Mouse (Mus musculus) bone marrow macrophage, adult 2 months (primary cell): Measurements from ENCODE around the gene Gcn1l1. TPM values are rescaled to one million over a fixed set of nuclear protein-coding genes. Genes with fewer than 3 reads are reported as not detected.
"Not testable (repeated sequence)": the region's sequence is repeated elsewhere in the genome, so short reads cannot be mapped to it uniquely, and the experiment has no call there.

Experiments
- H3K27ac ChIP-seq: 2 replicates; pipeline ENCODE4 v1.5.1; 2012; ENCODE audit warnings: low read depth, low read length; ENCODE audit not compliant: insufficient read depth
- H3K4me1 ChIP-seq: 2 replicates; pipeline ENCODE4 v1.6.1; 2012; ENCODE audit warnings: low read length; ENCODE audit not compliant: control insufficient read depth, insufficient read depth
- H3K4me3 ChIP-seq: 2 replicates; pipeline ENCODE4 v1.5.1; 2012; ENCODE audit warnings: mild to moderate bottlenecking, low read length, moderate library complexity; ENCODE audit not compliant: insufficient read depth
- CTCF ChIP-seq: IDR thresholded peaks from 2 replicates; pipeline ENCODE4 v1.5.1; 2012; ENCODE audit warnings: low read depth, mild to moderate bottlenecking, low read length, moderate library complexity
- POLR2A ChIP-seq: IDR thresholded peaks from 2 replicates; pipeline ENCODE4 v1.6.1; 2012; ENCODE audit warnings: mild to moderate bottlenecking, low read depth, low read length, borderline replicate concordance
- polyA plus RNA-seq: library from polyadenylated mRNA; stranded (reverse); fragments of >200 nt; gene quantifications from 2 replicates; pipeline ENCODE4 v1.2.4, GENCODE M21; 2012; ENCODE audit not compliant: missing spikeins, insufficient read depth, insufficient read length

The Gcn1l1 gene
- polyA plus RNA-seq: 20.3 and 21.0 TPM in 2 replicates

- peaks cover 17% of the 10 kb centered on the region for H3K4me1 ChIP-seq
- peak within 1 kb of the TSS; percentile 22 for H3K27ac ChIP-seq
Observed at GRCm38 (mm10) chr5:115564737-115565393, at the start of gene Gcn1l1. Gcn1l1 (plus strand) TSS chr5:115565254.

GRCm38 (mm10) chr5:115516081-115516907 lies 48.8 kb upstream of the Gcn1l1 start:
- H3K4me1 ChIP-seq: peaks cover 52% of the 10 kb centered on the region
- TF ChIP-seq CTCF (no peak), POLR2A (no peak)

More at GRCm38 (mm10) chr5:115564737-115565393, at the start of gene Gcn1l1:
- TF ChIP-seq CTCF (no peak), POLR2A (no peak)
- H3K4me3 ChIP-seq: peak within 1 kb of the TSS; percentile 89

DNA sequence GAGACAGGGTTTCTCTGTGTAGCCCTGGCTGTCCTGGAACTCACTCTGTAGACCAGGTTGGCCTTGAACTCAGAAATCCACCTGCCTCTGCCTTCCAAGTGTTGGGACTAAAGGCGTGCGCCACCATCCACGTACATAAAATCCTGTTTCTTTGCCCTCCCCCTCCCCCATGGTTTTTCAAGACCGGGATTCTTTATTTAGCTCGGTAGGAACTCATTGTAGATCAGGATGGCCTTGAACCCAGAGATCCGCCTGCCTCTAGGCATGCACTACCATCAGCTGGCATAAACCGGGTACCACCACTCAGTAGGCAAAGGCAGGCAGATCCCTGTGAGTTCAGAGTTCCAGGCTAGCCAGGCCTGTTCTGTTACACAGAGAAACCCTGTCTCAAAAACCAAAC lies 48.1 kb upstream of the Gcn1l1 start:
- TF ChIP-seq POLR2A: no peak
- peak overlapping the region; percentile 68 for H3K4me3 ChIP-seq
- peak overlapping the region; percentile 98 for H3K27ac ChIP-seq
- H3K4me1 ChIP-seq: peaks cover 47% of the 10 kb centered on the region

More at GRCm38 (mm10) chr5:115516081-115516907, 48.8 kb upstream of the Gcn1l1 start:
- peak overlapping the region; percentile 68 for H3K4me3 ChIP-seq
- H3K27ac ChIP-seq: peak overlapping the region; percentile 98

DNA sequence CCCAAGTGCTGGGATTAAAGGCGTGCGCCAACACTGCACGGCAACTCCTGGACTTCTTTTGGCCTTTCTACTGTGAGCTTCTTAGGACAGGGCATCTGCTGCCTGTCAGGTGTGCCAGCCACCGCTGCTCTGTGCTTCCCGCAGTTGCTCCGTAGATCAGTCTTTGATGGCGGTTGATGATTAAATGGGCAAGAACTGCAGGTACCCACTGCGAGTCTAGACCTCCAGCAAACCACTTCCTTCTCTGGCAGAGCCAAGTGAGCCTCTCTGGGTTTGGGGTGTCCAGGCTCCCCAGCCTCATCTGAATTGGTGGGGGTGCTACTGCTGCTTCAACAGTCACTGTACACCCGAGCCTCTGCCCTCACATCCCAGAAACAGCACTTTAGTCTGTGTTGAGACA lies 47.6 kb upstream of the Gcn1l1 start:
- Histone ChIP-seq H3K4me1 (peaks cover 49% of the 10 kb centered on the region), H3K27ac (peak overlapping the region; percentile 98), H3K4me3 (no peak overlapping the region)
- TF ChIP-seq POLR2A: no peak
- TF ChIP-seq CTCF: no peak

- peaks cover 54% of the 10 kb centered on the region for H3K4me1 ChIP-seq
- H3K27ac ChIP-seq, H3K4me3 ChIP-seq: not testable (repeated sequence)
Observed at GRCm38 (mm10) chr5:115518214-115518613, 46.8 kb upstream of the Gcn1l1 start.

GRCm38 (mm10) chr5:115520325-115520869 lies 44.7 kb upstream of the Gcn1l1 start:
- peak overlapping the region; percentile 82; the same call in 1 of the 2 replicates for H3K27ac ChIP-seq

GRCm38 (mm10) chr5:115521553-115522461 lies 43.2 kb upstream of the Gcn1l1 start:
- peak overlapping the region; percentile 82 for H3K27ac ChIP-seq
- H3K4me1 ChIP-seq: peaks cover 34% of the 10 kb centered on the region
- TF ChIP-seq CTCF (no peak), POLR2A (no peak)
- peak overlapping the region; percentile 52 for H3K4me3 ChIP-seq

More at GRCm38 (mm10) chr5:115520325-115520869, 44.7 kb upstream of the Gcn1l1 start:
- no peak overlapping the region for H3K4me3 ChIP-seq
- TF ChIP-seq POLR2A: no peak
- TF ChIP-seq CTCF: no peak
- peaks cover 34% of the 10 kb centered on the region for H3K4me1 ChIP-seq

DNA sequence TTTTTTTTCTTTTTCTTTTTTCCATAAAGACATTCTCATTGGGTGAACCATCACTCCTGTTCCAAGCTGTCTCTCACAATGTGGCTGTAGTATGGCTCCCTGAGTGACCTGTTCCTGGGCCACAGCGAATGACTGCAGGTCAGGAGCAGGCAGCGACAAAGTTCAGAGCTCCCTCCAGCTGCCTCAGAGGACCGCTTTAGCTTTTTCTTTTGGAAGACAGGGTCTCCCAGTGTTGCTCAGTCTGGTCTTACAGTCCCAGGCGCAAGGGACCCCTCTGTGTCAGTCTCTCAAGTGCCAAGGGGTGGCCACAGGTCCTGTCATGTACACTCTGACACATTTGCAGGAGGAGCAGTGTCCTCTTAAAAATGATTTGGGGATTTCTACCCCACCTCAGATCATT lies 42.5 kb upstream of the Gcn1l1 start:
- H3K27ac ChIP-seq: peak overlapping the region; percentile 82
- H3K4me3 ChIP-seq: peak overlapping the region; percentile 39; the same call in 1 of the 2 replicates
- peaks cover 33% of the 10 kb centered on the region for H3K4me1 ChIP-seq
- TF ChIP-seq POLR2A (no peak), CTCF (no peak)

DNA sequence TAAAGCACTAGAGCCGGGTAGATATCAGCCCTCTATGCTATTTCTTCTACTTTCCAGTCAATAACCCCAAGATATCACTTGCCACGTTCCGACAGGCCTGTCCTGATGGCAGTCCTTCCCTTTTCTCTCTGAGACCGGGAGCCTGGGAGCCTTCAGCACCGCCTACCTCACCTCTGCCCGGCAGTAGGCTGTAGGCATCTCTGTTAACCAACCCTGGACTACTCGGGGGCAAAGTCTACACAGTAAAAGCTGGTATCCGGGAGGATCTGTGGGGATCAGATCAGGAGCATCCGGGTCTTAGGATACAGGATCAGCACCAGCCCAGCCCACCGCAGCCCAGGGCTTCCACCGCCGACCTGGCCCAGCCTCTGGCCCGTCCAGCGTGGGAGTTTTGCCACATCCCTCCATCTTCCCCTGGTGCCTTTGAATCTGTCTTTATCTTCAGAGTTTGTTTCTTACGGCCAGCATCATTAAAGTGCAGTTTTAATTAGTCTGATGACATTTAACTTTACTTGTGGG lies 42.0 kb upstream of the Gcn1l1 start:
- peaks cover 36% of the 10 kb centered on the region for H3K4me1 ChIP-seq
- TF ChIP-seq CTCF (no peak), POLR2A (no peak)
- H3K4me3 ChIP-seq: no peak overlapping the region
- H3K27ac ChIP-seq: no peak overlapping the region
